Mouse (Mus musculus) cerebellum, postnatal 10 days (tissue): ENCODE results near the gene Ctsq.
"Not testable (repeated sequence)": the region's sequence is repeated elsewhere in the genome, so short reads cannot be mapped to it uniquely, and the experiment has no call there.

Experiments used
- DNase-seq, 2 experiments: peaks; one replicate each; pipeline ENCODE4 v3.0.0; 2021; ENCODE audit warnings: mixed read lengths in 2 of 2

Gene Ctsq

DNA sequence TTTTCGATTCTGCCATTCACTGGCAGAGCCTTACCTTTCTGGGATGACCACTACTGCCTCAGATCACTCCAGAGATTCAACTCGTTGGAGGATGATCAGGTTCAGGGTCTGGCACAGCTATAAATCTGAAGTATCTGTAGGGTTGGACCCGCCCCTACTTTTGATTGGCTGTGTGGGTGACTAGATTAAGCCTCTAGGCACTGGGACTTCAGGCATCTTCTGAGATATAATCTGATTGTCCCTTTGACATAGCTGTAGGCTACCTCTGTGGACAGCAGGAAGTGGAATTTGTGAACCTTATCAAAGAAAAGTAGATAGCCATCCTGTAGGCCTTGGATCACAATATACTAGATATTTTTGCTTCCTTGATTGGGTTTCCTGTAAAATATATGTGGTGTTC is at the start of gene Ctsq:
Ctsq (minus strand) TSS at position 101 of the 400 bp plus-strand sequence.
- DNase-seq, result no peak

DNA sequence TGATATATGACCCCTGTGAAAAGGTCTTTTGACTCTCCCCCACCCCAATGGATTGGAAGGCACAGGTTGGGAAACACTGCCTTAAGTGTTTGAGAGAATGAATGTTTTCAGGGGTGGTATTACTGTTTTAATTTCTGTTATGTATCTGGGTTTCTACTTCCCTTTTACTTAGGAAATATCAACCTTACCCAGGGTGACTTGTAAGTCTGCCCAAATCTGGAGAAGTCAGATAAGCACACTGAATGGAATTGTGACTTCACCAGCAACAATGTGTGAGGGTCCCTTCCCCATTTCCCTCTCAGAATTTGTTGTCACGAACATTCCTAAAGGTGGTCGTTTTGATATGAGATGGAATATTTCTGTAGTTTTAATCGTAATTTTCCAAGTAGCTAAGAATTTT is 17.6 kb downstream of the Ctsq start:
- DNase-seq, result no peak

DNA sequence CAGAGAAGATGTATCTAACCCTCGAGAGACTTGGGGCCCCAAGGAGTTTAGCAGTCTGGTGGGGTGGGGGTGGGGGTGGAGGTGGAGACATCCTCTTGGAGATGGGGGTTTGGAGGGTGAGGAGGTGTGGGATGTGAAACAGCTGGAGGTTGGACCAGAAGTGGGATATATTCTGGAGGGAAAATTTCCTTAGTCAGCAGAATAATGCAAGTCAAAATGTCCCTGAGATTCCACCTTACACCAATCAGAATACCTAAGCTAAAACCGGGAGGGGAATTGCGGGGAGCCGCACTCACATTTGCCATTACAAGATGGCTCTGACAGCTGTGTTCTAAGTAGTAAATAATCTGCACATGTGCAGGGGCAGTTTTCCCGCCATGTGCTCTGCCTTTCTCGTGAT is 18.6 kb downstream of the Ctsq start:
- no peak for DNase-seq

DNA sequence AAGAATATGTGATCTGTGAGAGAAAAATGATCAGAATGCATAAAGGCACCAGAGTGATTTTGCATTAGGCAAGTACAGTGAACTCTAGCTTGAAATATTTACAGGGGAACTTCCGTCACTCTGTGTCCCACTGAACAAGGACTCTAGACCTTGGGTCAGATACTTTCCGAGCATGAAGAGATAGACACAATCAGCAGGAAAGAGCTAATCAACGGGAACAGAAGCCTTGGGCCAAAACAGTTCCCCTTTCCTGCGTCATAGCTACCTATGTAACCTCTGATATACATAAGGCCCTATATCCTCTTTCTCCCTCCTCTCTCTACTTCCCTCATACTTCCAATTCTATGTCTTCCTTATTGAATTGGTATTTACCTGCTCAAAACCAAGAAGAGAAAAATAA is 30.3 kb downstream of the Ctsq start:
- no peak for DNase-seq

GRCm38 (mm10) chr13:61005859-61006258 is 34.6 kb downstream of the Ctsq start, which contains the start of gene Ctsj:
Gene Ctsj (minus strand): TSS chr13:61005959.
- no peak for DNase-seq

DNA sequence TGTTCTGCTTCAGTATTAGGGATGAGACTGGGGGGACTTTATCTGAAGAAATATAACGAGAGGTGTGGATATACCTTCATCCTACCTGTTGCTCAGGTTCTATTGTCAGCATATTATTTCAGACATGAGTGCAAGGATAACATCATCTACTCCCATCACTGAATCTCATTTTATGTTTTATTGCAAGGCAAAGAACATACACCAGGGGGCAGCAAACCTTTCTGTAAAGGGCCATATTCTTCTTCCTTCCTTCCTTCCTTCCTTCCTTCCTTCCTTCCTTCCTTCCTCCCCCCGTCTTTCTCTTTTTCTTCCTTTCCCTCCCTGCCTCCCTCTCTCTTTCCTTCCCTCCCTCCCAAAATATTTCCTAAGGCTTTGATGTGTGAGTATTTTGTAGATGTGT is 42.8 kb downstream of the Ctsq start:
- DNase-seq, result no peak

DNA sequence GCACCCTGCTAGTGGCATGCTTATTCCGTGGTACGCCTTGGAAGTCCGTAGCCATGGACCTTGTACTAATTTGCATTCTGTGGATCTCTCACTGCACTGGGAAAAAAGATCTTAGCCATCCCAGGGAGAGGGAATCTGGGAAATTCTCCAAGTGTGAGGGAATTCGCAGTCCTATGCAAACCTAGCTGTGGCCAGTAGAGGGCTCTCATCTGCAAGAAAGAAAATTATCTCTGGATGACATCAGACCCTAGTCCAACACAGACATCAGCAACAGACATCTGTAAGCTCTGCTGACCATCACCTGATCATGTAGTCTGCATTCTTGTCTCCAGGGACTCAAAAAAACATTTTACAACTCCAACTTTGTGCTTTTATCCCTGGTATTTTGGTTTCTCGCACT is 53.5 kb downstream of the Ctsq start:
- DNase-seq, result not testable (repeated sequence)
